Mouse (Mus musculus) midbrain, embryonic 14.5 days (tissue): ENCODE measurements around the gene Ccdc81. TPM values are rescaled to one million over a fixed set of nuclear protein-coding genes. Genes with fewer than 3 reads are reported as not detected.

ENCODE experiments used
- ATAC-seq: fragments of 200-750 bp; cut with Nextera tagmentation; 2 replicates; pipeline ENCODE4 v1.8.0; 2017; ENCODE audit warnings: moderate number of reproducible peaks, moderate library complexity; ENCODE audit not compliant: low FRiP score, low TSS enrichment
- DNase-seq: peaks from one replicate; pipeline ENCODE4 v3.0.0-alpha.2; 2015
- H3K27ac ChIP-seq: fragments of 300-500 bp; sonication (generic); replicated peaks from 2 replicates; pipeline ENCODE4 v1.5.1; 2014; ENCODE audit warnings: mild to moderate bottlenecking, low read depth, low read length, moderate library complexity
- H3K27me3 ChIP-seq: fragments of 300-500 bp; sonication (generic); 2 replicates; pipeline ENCODE4 v1.6.1; 2014; ENCODE audit warnings: low read length, control low read depth, mixed read lengths; ENCODE audit not compliant: control insufficient read depth, insufficient read depth
- H3K36me3 ChIP-seq: fragments of 300-500 bp; sonication (generic); 2 replicates; pipeline ENCODE4 v1.6.1; 2014; ENCODE audit warnings: low read length, control low read depth; ENCODE audit not compliant: control insufficient read depth, insufficient read depth
- H3K4me1 ChIP-seq: fragments of 300-500 bp; sonication (generic); 2 replicates; pipeline ENCODE4 v1.6.1; 2014; ENCODE audit warnings: mild to moderate bottlenecking, antibody characterized with exemption, low read length, control low read depth; ENCODE audit not compliant: control insufficient read depth, insufficient read depth
- H3K4me2 ChIP-seq: fragments of 300-500 bp; sonication (generic); 2 replicates; pipeline ENCODE4 v1.6.1; 2014; ENCODE audit warnings: mild to moderate bottlenecking, low read length, moderate library complexity
- H3K4me3 ChIP-seq: fragments of 300-500 bp; sonication (generic); replicated peaks from 2 replicates; pipeline ENCODE4 v1.5.1; 2014; ENCODE audit warnings: low read depth, low read length
- H3K9ac ChIP-seq: fragments of 300-500 bp; sonication (generic); replicated peaks from 2 replicates; pipeline ENCODE4 v1.6.1; 2014; ENCODE audit warnings: mild to moderate bottlenecking, low read length, moderate library complexity
- H3K9me3 ChIP-seq: fragments of 300-500 bp; sonication (generic); 2 replicates; pipeline ENCODE4 v1.6.1; 2016; ENCODE audit warnings: low read length, control low read depth, mixed read lengths; ENCODE audit not compliant: control insufficient read depth
- WGBS: fragments of 180-500 bp; shearing (Covaris S2); extraction: QIAGEN DNeasy Blood & Tissue Kit; methylation state at CpG from one replicate; pipeline ENCODE4 v1.1.7; 2014; 5-methylcytosine and 5-hydroxymethylcytosine counted together
- polyA plus RNA-seq: library from polyadenylated mRNA; unstranded; fragments of >200 nt; fragmentation: Nextera tagmentation; extraction: Ambion mirVana; gene quantifications from 2 replicates; pipeline ENCODE4 v1.2.1, GENCODE M21; 2014

The Ccdc81 gene
- polyA plus RNA-seq, result 0.27 and 0.66 TPM in 2 replicates

GRCm38 (mm10) chr7:89903442-89904343 is at the start of gene Ccdc81:
Gene Ccdc81, minus strand, starts transcription at chr7:89903629.
- Histone ChIP-seq H3K9ac (no peak within 1 kb of the TSS), H3K27ac (no peak within 1 kb of the TSS), H3K4me1 (peaks cover 6% of the 10 kb centered on the region; the same call in 1 of the 2 replicates), H3K27me3 (no peaks in the 10 kb centered on the region), H3K9me3 (no peaks in the 10 kb centered on the region), H3K4me2 (peak within 1 kb of the TSS; percentile 36), H3K4me3 (no peak within 1 kb of the TSS), H3K36me3 (no peaks in the 10 kb centered on the region)
- DNase-seq (peak; percentile 65), ATAC-seq (peak; percentile 71; the same call in 1 of the 2 replicates)
- 19% methylated on average over 22 of the region's 22 CpGs for WGBS

- no peaks in the 10 kb centered on the region for H3K27me3 ChIP-seq
- ATAC-seq, result no peak
- H3K4me1 ChIP-seq, result no peaks in the 10 kb centered on the region
- no peak overlapping the region for H3K4me3 ChIP-seq
- WGBS, result 80% methylated on average over 4 of the region's 4 CpGs
- H3K9ac ChIP-seq, result no peak overlapping the region
- H3K36me3 ChIP-seq, result peaks cover 4% of the 10 kb centered on the region
- no peak overlapping the region for H3K27ac ChIP-seq
- DNase-seq, result no peak
- H3K4me2 ChIP-seq, result no peak overlapping the region
- no peaks in the 10 kb centered on the region for H3K9me3 ChIP-seq
These were observed 46.0 kb upstream of the Ccdc81 start for GRCm38 (mm10) chr7:89949403-89949802.

- Histone ChIP-seq H3K9me3 (no peaks in the 10 kb centered on the region), H3K4me3 (no peak overlapping the region), H3K9ac (no peak overlapping the region), H3K36me3 (no peaks in the 10 kb centered on the region), H3K4me2 (no peak overlapping the region), H3K27ac (no peak overlapping the region), H3K27me3 (no peaks in the 10 kb centered on the region), H3K4me1 (no peaks in the 10 kb centered on the region)
- no peak for ATAC-seq
- 94% methylated on average over 7 of the region's 7 CpGs for WGBS
- no peak for DNase-seq
These were observed 44.6 kb upstream of the Ccdc81 start for GRCm38 (mm10) chr7:89948026-89948425.

GRCm38 (mm10) chr7:89940571-89941463 is 37.4 kb upstream of the Ccdc81 start, which contains the start of gene Hikeshi:
Gene Hikeshi, minus strand, starts transcription at chr7:89941204.
- under 1% methylated on average over 45 of the region's 45 CpGs for WGBS

GRCm38 (mm10) chr7:89939497-89940353 is 36.3 kb upstream of the Ccdc81 start:
- peak overlapping the region; percentile 65 for H3K9ac ChIP-seq
- H3K27me3 ChIP-seq, result no peaks in the 10 kb centered on the region
- peaks cover 9% of the 10 kb centered on the region; the same call in 1 of the 2 replicates for H3K4me1 ChIP-seq
- DNase-seq, result peak; percentile 40
- H3K9me3 ChIP-seq, result no peaks in the 10 kb centered on the region
- peak overlapping the region; percentile 82 for H3K4me3 ChIP-seq
- H3K27ac ChIP-seq, result no peak overlapping the region
- no peaks in the 10 kb centered on the region for H3K36me3 ChIP-seq
- ATAC-seq, result no peak
- WGBS, result 46% methylated on average over 15 of the region's 15 CpGs
- H3K4me2 ChIP-seq, result peak overlapping the region; percentile 59

More at GRCm38 (mm10) chr7:89940571-89941463, 37.4 kb upstream of the Ccdc81 start, which contains the start of gene Hikeshi:
- Histone ChIP-seq H3K9ac (peak within 1 kb of the TSS; percentile 65), H3K4me3 (peak within 1 kb of the TSS; percentile 82), H3K4me1 (peaks cover 9% of the 10 kb centered on the region; the same call in 1 of the 2 replicates), H3K27me3 (no peaks in the 10 kb centered on the region), H3K9me3 (no peaks in the 10 kb centered on the region), H3K27ac (peak within 1 kb of the TSS; percentile 79), H3K36me3 (no peaks in the 10 kb centered on the region), H3K4me2 (peak within 1 kb of the TSS; percentile 59)
- DNase-seq (peak; percentile 99), ATAC-seq (peak; percentile 99)

GRCm38 (mm10) chr7:89923441-89924180 is 20.2 kb upstream of the Ccdc81 start:
- Histone ChIP-seq H3K9ac (no peak overlapping the region), H3K27me3 (no peaks in the 10 kb centered on the region), H3K4me1 (no peaks in the 10 kb centered on the region), H3K27ac (no peak overlapping the region), H3K9me3 (no peaks in the 10 kb centered on the region), H3K36me3 (peaks cover 18% of the 10 kb centered on the region), H3K4me3 (no peak overlapping the region), H3K4me2 (no peak overlapping the region)
- WGBS, result 96% methylated on average over 15 of the region's 15 CpGs
- no peak for DNase-seq
- ATAC-seq, result no peak

- WGBS, result 96% methylated on average over 4 of the region's 4 CpGs
- Histone ChIP-seq H3K4me1 (no peaks in the 10 kb centered on the region), H3K9ac (no peak overlapping the region), H3K4me2 (no peak overlapping the region), H3K27ac (no peak overlapping the region), H3K9me3 (no peaks in the 10 kb centered on the region), H3K27me3 (no peaks in the 10 kb centered on the region), H3K4me3 (no peak overlapping the region), H3K36me3 (peaks cover 27% of the 10 kb centered on the region)
- DNase-seq (no peak), ATAC-seq (no peak)
These were observed 14.3 kb upstream of the Ccdc81 start for GRCm38 (mm10) chr7:89917776-89918175.
